Mouse (Mus musculus) stomach, embryonic 14.5 days (tissue): Measurements from ENCODE around the gene Hps4. TPM values are rescaled to one million over a fixed set of nuclear protein-coding genes. Genes with fewer than 3 reads are reported as not detected.
A peak's percentile ranks its signal among the peaks of the same experiment; 100 is the strongest.

Source experiments
- ATAC-seq: fragments of 200-750 bp; cut with Nextera tagmentation; 2 replicates; pipeline ENCODE4 v1.8.0; 2017; ENCODE audit warnings: low read depth, moderate TSS enrichment; ENCODE audit not compliant: insufficient number of reproducible peaks, insufficient read depth, low FRiP score
- H3K27ac ChIP-seq: fragments of 300-500 bp; sonication (generic); 2 replicates; pipeline ENCODE4 v1.5.1; 2014; ENCODE audit warnings: mild to moderate bottlenecking, low read length, moderate library complexity, mixed read lengths
- H3K27me3 ChIP-seq: fragments of 300-500 bp; sonication (generic); 2 replicates; pipeline ENCODE4 v1.6.1; 2014; ENCODE audit warnings: low read length, control low read depth, mixed read lengths; ENCODE audit not compliant: control insufficient read depth, insufficient read depth
- H3K36me3 ChIP-seq: fragments of 300-500 bp; sonication (generic); 2 replicates; pipeline ENCODE4 v1.6.1; 2014; ENCODE audit warnings: mild to moderate bottlenecking, control low read depth, low read length, moderate library complexity, mixed read lengths; ENCODE audit not compliant: control insufficient read depth, insufficient read depth
- H3K4me1 ChIP-seq: fragments of 300-500 bp; sonication (generic); 2 replicates; pipeline ENCODE4 v1.6.1; 2014; ENCODE audit warnings: low read length, control low read depth, mixed read lengths; ENCODE audit not compliant: control insufficient read depth, insufficient read depth
- H3K4me2 ChIP-seq: fragments of 300-500 bp; sonication (generic); replicated peaks from 2 replicates; pipeline ENCODE4 v1.6.1; 2014; ENCODE audit warnings: low read depth, low read length, control low read depth
- H3K4me3 ChIP-seq: fragments of 300-500 bp; sonication (generic); 2 replicates; pipeline ENCODE4 v1.5.1; 2014; ENCODE audit warnings: low read depth, low read length, control low read depth
- H3K9ac ChIP-seq: fragments of 300-500 bp; sonication (generic); replicated peaks from 2 replicates; pipeline ENCODE4 v1.6.1; 2014; ENCODE audit warnings: low read depth, mild to moderate bottlenecking, control low read depth, low read length, moderate library complexity, mixed read lengths
- H3K9me3 ChIP-seq: fragments of 300-500 bp; sonication (generic); 2 replicates; pipeline ENCODE4 v1.6.1; 2016; ENCODE audit warnings: low read depth, low read length, control low read depth; ENCODE audit not compliant: control insufficient read depth
- WGBS: fragments of 180-500 bp; shearing (Covaris S2); extraction: QIAGEN DNeasy Blood & Tissue Kit; methylation state at CpG from one replicate; pipeline ENCODE4 v1.1.7; 2014; 5-methylcytosine and 5-hydroxymethylcytosine counted together
- polyA plus RNA-seq: library from polyadenylated mRNA; unstranded; fragments of >200 nt; fragmentation: Nextera tagmentation; extraction: Ambion mirVana; gene quantifications from 2 replicates; pipeline ENCODE4 v1.2.1, GENCODE M21; 2014

Gene Hps4
- polyA plus RNA-seq, 1 experiment from 2014 or later: 30.9 TPM

- H3K27ac ChIP-seq: no peak overlapping the region
- H3K4me2 ChIP-seq: no peak overlapping the region
- no peak overlapping the region for H3K9ac ChIP-seq
- no peak overlapping the region for H3K4me3 ChIP-seq
- H3K4me1 ChIP-seq: no peaks in the 10 kb centered on the region
- no peaks in the 10 kb centered on the region for H3K27me3 ChIP-seq
- peaks cover 2% of the 10 kb centered on the region; the same call in 1 of the 2 replicates for H3K36me3 ChIP-seq
- ATAC-seq: no peak
- WGBS: 51% methylated on average over 16 of the region's 16 CpGs
- no peaks in the 10 kb centered on the region for H3K9me3 ChIP-seq
These were observed 48.1 kb downstream of the Hps4 start for GRCm38 (mm10) chr5:112391002-112391401.

- Histone ChIP-seq H3K9ac (no peak overlapping the region), H3K9me3 (no peaks in the 10 kb centered on the region), H3K27me3 (no peaks in the 10 kb centered on the region), H3K27ac (no peak overlapping the region), H3K36me3 (peaks cover 2% of the 10 kb centered on the region; the same call in 1 of the 2 replicates), H3K4me2 (no peak overlapping the region), H3K4me3 (no peak overlapping the region), H3K4me1 (no peaks in the 10 kb centered on the region)
- no peak for ATAC-seq
- 64% methylated on average over 27 of the region's 27 CpGs for WGBS
These were observed 48.9 kb downstream of the Hps4 start for GRCm38 (mm10) chr5:112391676-112392323.

- Histone ChIP-seq H3K27me3 (no peaks in the 10 kb centered on the region), H3K4me2 (peak overlapping the region; percentile 68), H3K9me3 (no peaks in the 10 kb centered on the region), H3K36me3 (peaks cover 2% of the 10 kb centered on the region; the same call in 1 of the 2 replicates), H3K27ac (no peak overlapping the region), H3K4me1 (no peaks in the 10 kb centered on the region), H3K4me3 (peak overlapping the region; percentile 33), H3K9ac (no peak overlapping the region; the same call in 1 of the 2 replicates)
- WGBS: 12% methylated on average over 18 of the region's 18 CpGs
- peak; percentile 23; the same call in 1 of the 2 replicates for ATAC-seq
These were observed 51.0 kb downstream of the Hps4 start for GRCm38 (mm10) chr5:112393741-112394414.

- peak; percentile 68; the same call in 1 of the 2 replicates for ATAC-seq
- Histone ChIP-seq H3K27ac (no peak overlapping the region), H3K27me3 (no peaks in the 10 kb centered on the region), H3K36me3 (0 out of 2 replicates have a peak, but pooled peaks cover 2% of the 10 kb centered on the region), H3K4me2 (peak overlapping the region; percentile 68), H3K9me3 (no peaks in the 10 kb centered on the region), H3K9ac (peak overlapping the region; percentile 4; the same call in 1 of the 2 replicates), H3K4me3 (peak overlapping the region; percentile 33), H3K4me1 (no peaks in the 10 kb centered on the region)
- 0% methylated on average over 24 of the region's 28 CpGs for WGBS
These were observed 51.5 kb downstream of the Hps4 start for GRCm38 (mm10) chr5:112394415-112394763.

- peak; percentile 85 for ATAC-seq
- Histone ChIP-seq H3K4me1 (no peaks in the 10 kb centered on the region), H3K9ac (peak within 1 kb of the TSS; percentile 4; the same call in 1 of the 2 replicates), H3K27me3 (no peaks in the 10 kb centered on the region), H3K4me3 (peak within 1 kb of the TSS; percentile 33), H3K9me3 (no peaks in the 10 kb centered on the region), H3K36me3 (no peaks in the 10 kb centered on the region), H3K27ac (peak within 1 kb of the TSS; percentile 62; the same call in 1 of the 2 replicates), H3K4me2 (peak within 1 kb of the TSS; percentile 68)
- WGBS: under 1% methylated on average over 62 of the region's 67 CpGs
These were observed 52.0 kb downstream of the Hps4 start, which contains the start of gene Asphd2 for GRCm38 (mm10) chr5:112394779-112395443. Asphd2 (minus strand) TSS chr5:112394866.

GRCm38 (mm10) chr5:112396066-112396465 is 53.2 kb downstream of the Hps4 start:
- H3K4me1 ChIP-seq: no peaks in the 10 kb centered on the region
- H3K4me3 ChIP-seq: no peak overlapping the region
- WGBS: 80% methylated on average over 18 of the region's 18 CpGs
- H3K9me3 ChIP-seq: no peaks in the 10 kb centered on the region
- H3K27me3 ChIP-seq: no peaks in the 10 kb centered on the region
- H3K9ac ChIP-seq: no peak overlapping the region
- H3K36me3 ChIP-seq: no peaks in the 10 kb centered on the region
- ATAC-seq: no peak
- no peak overlapping the region for H3K27ac ChIP-seq
- H3K4me2 ChIP-seq: no peak overlapping the region

GRCm38 (mm10) chr5:112399284-112399683 is 56.4 kb downstream of the Hps4 start:
- Histone ChIP-seq H3K9ac (no peak overlapping the region), H3K4me3 (no peak overlapping the region), H3K27ac (no peak overlapping the region), H3K4me1 (no peaks in the 10 kb centered on the region), H3K4me2 (no peak overlapping the region), H3K36me3 (no peaks in the 10 kb centered on the region), H3K9me3 (no peaks in the 10 kb centered on the region), H3K27me3 (no peaks in the 10 kb centered on the region)
- WGBS: 59% methylated on average over 10 of the region's 10 CpGs
- no peak for ATAC-seq

- WGBS: 29% methylated on average over 3 of the region's 3 CpGs
- H3K9me3 ChIP-seq: no peaks in the 10 kb centered on the region
- no peak overlapping the region for H3K9ac ChIP-seq
- no peaks in the 10 kb centered on the region for H3K4me1 ChIP-seq
- ATAC-seq: no peak
- H3K4me2 ChIP-seq: no peak overlapping the region
- H3K27me3 ChIP-seq: no peaks in the 10 kb centered on the region
- no peak overlapping the region for H3K27ac ChIP-seq
- no peaks in the 10 kb centered on the region for H3K36me3 ChIP-seq
- no peak overlapping the region for H3K4me3 ChIP-seq
These were observed 59.6 kb downstream of the Hps4 start for GRCm38 (mm10) chr5:112402437-112402836.
